Mouse (Mus musculus) myocyte (in vitro differentiated cells): ENCODE results near the gene Tec.

Source experiments
- E2F4 ChIP-seq: IDR thresholded peaks from one replicate; pipeline ENCODE4 v1.6.1; 2011; ENCODE audit warnings: mild to moderate bottlenecking, control low read depth, moderate library complexity; ENCODE audit not compliant: insufficient read depth
- MAX ChIP-seq: IDR thresholded peaks from one replicate; pipeline ENCODE4 v1.6.1; 2011; ENCODE audit warnings: low read depth, mild to moderate bottlenecking, control low read depth
- MYOG ChIP-seq, 3 experiments: IDR thresholded peaks; one replicate each; pipeline ENCODE4 v1.6.1; 2011; ENCODE audit warnings: control low read depth in 2 of 3, low read depth in 2 of 3, mild to moderate bottlenecking in 2 of 3; ENCODE audit not compliant: insufficient read length in 2 of 3, control insufficient read depth in 1 of 3, insufficient read depth in 1 of 3
- POLR2A ChIP-seq: IDR thresholded peaks from one replicate; pipeline ENCODE4 v1.6.1; 2011; ENCODE audit warnings: low read depth, mild to moderate bottlenecking, control low read depth, moderate library complexity; ENCODE audit not compliant: insufficient read length
- POLR2AphosphoS2 ChIP-seq: IDR thresholded peaks from one replicate; pipeline ENCODE4 v1.6.1; 2011; ENCODE audit warnings: low read depth, control low read depth; ENCODE audit not compliant: insufficient read length
- USF1 ChIP-seq: IDR thresholded peaks from one replicate; pipeline ENCODE4 v1.6.1; 2011; ENCODE audit warnings: low read depth, mild to moderate bottlenecking, control low read depth, moderate library complexity

DNA sequence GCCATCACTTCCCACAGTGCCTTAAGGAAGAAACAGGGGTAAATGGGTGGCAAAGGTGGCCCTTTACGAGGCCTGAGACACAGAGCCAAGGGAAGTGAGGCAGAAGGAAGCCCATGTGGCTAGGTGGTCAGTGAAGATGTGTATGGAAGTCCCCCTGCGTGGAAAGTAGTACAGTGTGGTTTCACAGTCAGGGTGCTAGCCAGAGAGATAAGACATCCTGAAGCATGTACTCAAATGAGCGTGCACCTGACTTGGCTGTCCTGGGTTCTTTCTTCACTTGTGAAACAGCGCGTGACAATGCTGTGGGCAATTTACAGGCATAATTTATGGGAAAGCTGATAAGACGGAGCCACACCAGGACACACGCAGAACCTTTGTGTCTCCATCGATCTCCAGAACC lies 57.3 kb downstream of the Tec start:
- TF ChIP-seq POLR2A (no peak), USF1 (no peak), MAX (no peak), POLR2AphosphoS2 (no peak), E2F4 (no peak), MYOG (IDR thresholded peaks at IDR 0.05; ENCODE audit: control insufficient read depth in 1 of 3, insufficient read depth in 1 of 3, insufficient read length in 2 of 3, low read depth in 2 of 3) (no peak)
